Mouse (Mus musculus) testis, postnatal 14 days (tissue): ENCODE data around the gene Thop1.
A peak's percentile ranks its signal among the peaks of the same experiment; 100 is the strongest.
"Not testable (repeated sequence)": the region's sequence is repeated elsewhere in the genome, so short reads cannot be mapped to it uniquely, and the experiment has no call there.

Experiments
- DNase-seq: peaks from one replicate; pipeline ENCODE4 v3.0.0; 2021; ENCODE audit warnings: low spot score

The Thop1 gene

DNA sequence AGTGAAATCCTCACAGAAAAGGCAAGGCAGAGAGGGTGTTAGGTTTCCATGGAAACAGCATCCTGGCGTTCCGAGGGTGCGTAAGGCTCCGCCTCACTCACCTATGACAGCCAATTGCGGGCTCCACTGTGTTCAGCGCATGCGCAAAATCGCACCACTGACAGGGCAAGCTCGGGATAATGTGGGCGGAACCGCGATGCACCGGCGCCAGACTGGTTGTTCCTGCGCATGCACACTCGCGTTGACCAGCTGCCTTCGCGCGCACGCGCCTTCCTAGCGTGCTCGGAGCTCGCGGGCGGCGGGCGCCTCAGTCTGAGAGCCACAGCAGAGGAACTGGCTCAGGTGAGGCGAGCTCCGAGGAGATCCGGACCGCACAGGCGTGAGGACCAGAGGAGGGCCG, at the start of gene Thop1:
Gene Thop1, plus strand, starts transcription at position 200 of the 400 bp plus-strand sequence.
- peak; percentile 98 for DNase-seq

DNA sequence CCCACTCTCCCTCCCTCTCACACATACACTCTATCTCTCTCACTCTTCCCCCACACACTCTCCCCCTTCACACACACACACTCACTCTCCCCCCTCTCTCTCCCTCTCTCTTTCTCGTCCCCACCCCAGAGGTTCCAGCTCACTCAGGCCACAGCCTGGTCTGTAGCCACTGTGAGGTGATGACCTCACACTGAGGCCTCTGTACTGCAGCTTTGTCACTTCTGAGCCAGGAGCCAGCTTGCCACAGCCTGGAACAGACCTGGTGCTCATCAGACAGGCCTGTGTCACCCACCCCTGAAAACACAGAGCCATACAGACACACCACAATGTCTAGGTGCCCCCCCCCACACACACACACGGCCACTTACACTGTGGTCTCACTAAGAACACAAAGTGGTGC, 49.6 kb upstream of the Thop1 start:
- DNase-seq: no peak

DNA sequence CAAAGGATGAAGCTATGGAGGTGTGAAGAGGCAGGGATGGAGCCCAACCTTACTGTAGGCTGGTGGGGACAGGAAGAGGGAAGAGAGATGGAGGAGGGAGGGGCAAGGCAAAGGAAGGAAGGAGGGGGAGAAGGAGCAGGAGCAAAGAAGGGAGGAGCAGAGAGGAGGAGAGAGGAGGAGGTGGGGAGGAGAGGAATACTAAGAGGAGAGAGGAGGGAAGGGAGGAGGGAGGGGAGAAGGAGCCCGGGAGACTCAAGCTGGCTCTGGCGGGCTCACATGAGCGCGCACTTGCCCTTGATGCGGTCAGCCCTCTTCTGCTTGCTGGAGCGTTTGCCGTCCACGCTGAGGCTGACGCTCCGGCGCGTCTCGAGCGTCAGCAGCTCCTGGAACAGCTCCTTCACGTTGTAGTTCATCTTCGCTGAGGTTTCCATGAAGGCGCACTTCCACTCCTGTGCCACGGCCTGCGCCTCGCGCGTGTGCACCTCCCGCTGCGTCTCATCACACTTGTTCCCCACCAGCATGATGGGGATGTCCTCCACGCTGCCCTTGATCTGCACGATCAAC, 48.2 kb upstream of the Thop1 start:
- DNase-seq: no peak

DNA sequence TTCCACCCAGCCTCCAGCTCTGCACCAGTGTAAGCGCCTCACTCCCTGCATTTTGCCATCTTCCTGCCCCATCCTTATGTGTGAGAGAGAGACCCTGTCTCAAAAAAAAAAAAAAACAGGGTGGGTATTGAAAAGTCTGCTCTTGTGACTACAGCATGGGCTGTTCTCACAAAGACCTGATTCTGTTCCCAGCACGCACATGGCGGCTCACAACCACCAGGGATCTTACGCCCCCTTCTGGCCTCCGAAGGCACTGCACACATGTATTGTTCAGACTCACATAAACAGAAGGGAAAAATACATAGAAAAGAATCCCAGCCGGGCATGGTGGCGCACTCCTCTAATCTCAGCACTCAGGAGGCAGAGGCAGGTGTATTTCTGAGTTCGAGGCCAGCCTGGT, 47.1 kb upstream of the Thop1 start:
- peak; percentile 75 for DNase-seq

DNA sequence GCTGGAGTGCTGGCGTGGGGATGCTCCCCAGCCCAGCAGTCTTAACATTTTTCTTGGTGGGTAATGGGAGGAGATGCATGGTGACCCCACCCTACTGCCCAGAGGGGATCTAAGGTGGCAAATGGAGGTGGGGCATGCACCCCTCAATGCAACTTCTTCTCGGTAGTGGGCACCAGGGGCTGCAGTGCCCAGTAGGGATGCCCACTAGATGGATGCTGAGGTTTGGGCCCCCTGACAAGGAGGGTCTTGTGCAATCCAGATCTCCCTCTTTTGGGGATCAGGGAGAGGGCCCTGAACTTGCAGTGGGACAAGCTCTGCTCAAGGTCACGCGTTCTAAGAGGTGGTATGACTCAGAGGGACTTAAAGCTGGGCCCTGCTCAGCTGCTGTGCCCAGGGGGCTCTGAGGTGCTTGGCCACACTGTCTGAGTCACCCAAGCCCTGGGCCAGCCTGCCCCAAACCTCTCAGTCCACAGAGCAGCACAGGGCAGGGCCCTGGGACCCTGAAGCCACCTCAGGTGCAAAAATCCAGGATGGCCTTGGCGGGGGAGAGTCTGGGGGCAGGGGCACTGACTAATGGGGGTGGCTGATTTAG, 45.4 kb upstream of the Thop1 start:
- no peak for DNase-seq

DNA sequence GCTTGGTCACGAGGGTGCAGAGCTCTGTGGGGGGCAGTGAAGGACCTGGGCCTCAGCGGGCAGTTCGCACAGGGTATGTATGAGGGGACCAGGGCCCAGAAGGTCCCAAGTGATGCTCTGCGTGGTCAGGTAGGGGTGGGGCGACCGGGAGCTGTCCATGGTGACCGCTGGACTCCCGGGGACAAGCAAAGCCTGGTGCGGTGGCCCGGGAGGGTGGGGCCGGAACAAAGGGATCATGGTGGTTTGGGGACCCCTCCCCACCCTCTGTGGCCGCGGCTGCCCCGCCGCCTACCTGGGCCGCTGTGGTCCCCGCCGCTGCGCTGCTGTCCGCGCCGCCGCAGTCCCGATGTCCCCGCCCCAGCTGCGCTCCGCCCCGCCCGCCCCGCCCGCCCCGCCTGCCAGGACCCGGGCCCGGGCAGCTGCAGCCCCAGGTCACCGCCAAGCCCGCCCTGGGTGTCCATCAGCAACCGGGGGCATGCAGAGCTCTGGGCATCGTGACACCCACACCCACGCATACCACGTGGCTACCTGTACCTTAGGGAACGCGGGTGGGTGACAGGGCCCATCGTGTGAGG, 44.7 kb upstream of the Thop1 start:
- DNase-seq: no peak

DNA sequence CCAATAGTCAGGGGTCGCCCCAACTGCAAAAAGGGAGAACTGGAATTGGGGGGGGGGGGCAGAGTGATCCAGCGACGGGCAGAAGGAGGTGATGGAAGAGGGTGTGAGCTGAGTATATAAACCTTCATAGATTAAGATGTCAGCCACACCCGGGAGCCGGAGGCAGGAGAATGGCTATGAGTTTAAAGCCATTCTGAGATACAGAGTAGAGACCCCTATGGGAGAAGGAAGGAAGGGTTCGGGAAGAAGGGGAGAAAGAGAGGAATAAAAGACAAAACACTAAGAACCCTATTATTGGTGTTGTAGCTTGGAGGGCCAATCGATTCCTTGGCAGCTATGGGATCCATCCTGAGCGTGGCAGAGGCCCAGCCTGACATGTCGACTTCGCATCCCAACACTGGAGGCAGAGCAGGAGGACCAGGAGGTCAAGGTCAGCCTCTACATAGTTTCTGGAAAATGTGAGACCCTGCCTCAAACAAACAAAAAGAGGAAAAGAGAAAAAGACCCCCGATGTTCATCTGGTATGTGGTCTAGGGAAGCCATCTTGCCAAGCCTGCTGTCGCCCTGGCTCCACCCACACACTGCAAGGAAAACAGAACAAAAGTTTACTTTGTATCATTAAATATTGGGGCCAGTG, 44.1 kb upstream of the Thop1 start, which contains the start of gene Diras1:
Gene Diras1, minus strand, starts transcription at position 24 of the 637 bp plus-strand sequence.
- no peak for DNase-seq

DNA sequence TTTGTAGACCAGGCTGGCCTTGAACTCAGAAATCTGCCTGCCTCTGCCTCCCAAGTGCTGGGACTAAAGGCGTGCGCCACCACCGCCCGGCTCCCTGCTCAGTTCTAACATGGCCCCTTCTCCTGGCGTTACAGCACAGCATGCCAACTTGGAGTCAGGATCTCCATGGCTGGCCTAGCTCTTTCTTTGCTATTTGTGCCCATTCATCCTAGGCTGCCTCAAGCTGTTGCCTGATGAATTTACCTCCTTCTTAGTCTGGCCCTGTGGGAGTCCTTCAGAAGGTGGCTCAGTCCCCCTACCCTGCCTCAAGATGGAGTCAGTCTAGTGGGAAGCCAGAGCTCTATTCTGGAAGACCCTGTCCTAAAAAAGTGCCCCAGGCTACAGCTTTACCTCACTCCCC, 43.0 kb upstream of the Thop1 start:
- DNase-seq: no peak

DNA sequence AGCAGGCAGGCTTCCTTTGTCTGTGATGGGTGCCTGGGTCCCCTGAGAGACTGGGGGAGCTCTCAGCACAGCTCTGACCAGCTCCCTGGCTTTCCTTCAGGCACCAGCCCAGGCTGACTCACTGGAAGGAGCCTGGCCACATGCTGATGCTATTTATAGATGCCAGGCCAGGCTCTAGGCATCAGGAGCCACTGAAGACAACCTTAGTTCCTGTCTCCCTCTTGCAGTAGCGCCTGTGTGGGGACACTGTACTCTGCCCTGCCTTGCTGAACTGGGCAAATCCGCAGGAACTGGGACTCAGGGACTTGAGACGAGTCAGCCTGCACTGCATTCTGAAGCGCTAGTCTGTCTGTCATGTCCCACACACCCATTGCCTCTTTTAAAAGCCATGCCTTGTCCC, 42.5 kb upstream of the Thop1 start:
- no peak for DNase-seq

DNA sequence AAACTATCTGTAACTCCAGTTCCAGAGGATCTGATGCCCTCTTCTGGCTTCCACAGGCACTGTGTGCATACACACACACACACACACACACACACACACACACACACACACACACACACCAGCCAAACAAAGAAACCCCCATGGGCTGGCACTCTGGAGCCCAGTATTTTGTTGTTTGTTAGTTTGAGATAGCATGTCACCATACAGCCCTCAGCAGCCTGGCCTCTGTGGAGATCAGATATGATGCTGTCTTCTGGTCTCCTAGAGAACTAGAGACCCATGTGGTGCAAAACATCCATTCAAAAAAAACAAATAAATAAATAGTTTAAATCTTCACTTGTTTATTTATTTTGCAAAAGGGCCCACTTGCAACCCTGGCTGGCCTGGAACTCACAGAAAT, 41.6 kb upstream of the Thop1 start:
- DNase-seq: no peak

DNA sequence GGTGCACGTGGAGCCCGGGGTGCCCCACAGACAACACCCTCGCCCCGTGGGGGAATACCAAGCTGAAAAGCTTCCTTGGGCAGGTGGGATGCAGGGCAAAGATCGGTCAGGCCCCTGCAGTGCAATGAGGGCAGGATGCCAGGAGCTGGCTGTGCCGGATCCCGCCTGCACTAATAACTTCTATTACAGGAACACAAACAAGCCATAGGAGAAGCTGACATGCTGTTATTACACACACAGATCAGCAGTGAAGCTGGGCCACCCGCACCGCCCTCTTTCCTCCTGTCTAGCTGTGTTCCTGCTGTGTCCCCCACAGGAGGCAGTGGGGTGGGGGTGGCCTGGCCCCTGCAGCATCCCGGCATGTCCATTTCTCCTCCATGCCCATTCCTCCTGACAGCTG, 40.8 kb upstream of the Thop1 start:
- DNase-seq: no peak

DNA sequence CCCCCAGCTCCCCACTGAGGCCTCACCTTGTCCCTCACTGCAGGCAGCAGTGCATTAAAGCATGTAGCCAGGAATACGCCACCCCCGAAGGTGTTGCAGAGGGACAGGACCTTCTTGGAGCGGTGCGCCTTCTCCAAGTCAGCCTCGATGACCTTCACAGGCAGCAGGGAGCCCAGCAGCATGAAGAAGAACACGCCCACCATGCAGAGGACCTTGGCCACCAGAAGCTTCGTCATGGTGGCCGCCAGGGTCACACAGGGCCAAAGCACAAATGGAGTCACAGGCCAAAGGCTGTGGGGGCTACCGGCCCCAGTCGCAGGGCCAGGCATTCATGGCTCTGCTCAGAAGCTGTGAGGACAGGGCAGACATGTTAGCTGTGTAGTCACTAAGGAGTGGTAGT, 36.2 kb upstream of the Thop1 start:
- DNase-seq: no peak

DNA sequence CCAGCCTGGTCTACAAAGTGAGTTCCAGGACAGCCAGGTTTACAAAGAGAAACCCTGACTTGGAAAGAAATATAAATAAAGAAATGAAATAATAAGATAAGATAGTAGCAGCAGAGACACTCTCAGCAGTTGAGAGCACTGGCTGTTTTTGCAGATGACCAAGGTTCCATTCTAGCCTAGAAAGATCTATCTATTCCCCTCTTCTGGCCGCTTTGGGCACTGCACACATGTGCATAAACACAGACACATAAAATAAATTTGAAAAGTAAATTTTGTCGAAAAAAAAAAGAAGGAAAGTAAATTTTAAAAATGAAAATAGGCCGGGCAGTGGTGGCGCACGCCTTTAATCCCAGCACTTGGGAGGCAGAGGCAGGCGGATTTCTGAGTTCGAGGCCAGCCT, 33.6 kb upstream of the Thop1 start:
- no peak for DNase-seq

DNA sequence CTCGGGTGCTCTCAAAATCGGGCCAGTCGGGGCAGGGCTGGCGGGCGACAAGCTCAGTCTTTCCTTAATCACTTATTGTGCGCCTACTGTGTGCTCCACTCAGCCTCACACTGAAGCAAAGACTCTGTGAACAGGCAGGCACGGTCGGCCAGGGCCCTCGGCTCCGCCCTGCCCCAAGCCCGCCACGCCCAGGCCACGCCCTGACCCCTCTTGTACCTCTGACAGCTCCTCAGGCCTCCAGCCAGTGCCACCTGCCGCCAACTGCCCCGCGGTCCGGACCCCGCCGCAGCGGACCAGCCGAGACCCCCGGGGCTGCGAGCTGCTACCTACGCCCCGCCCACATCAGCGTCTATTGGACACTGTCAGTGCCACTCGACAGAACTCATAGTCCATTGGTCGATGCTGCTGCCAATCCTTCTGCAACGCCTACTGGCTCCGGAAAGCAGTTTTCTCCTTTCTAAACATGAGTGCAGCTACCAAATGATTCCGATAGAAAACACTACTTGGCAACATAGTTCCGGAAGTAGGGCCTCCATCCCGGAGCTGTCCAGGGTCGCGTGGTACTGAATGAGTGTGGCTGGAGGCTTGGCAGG, 32.8 kb upstream of the Thop1 start, which contains the start of gene Slc39a3:
Gene Slc39a3, minus strand, starts transcription at position 439 of the 593 bp plus-strand sequence.
- DNase-seq: peak; percentile 99

DNA sequence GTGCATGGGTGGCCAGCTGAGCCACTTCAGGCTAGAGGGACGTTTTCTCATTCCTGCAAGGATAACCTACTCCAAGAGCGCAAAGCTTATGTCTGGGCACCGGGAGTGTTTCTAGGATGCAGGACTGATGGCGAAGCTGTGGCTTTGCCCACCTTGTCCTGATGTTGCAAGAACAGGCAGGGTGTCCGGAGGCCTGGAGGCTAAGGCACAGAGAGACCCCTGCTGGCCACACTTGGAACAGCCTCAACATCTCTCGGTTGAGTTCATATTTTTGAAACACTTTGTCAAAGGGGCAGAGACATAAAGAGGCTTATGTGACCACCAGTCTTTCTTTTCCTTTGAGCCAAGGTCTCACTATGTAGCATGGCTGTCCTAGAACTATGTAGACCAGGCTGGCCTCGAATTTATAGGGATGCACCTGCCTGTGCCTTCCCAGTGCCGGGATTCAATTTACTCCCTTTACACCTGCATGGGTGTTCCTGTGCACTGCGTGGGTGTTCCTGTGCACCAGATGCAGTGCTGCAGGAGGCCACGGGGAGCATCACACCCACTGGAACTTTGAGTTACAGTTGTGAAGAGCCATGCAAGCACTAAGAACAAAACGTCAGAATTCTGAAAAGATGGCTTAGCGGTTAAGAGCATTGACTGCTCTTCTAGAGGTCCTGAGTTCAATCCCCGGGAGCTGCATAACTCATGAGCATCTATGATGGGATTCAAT, 28.2 kb upstream of the Thop1 start:
- DNase-seq: no peak

DNA sequence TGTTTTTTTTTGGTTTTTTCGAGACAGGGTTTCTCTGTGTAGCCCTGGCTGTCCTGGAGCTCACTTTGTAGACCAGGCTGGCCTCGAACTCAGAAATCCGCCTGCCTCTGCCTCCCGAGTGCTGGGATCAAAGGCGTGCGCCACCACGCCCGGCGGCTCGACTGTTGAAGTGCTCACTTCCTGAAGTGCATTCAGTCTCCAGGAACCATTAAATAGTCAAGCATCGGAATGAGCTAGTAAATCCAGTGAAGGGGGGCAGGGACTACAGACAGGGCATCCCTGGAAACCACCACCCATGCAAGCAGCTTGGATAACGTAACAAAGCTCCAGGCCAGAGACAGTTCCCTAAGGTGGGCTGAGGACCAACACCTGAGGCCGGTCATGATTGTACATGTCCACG, 24.6 kb upstream of the Thop1 start:
- not testable (repeated sequence) for DNase-seq

DNA sequence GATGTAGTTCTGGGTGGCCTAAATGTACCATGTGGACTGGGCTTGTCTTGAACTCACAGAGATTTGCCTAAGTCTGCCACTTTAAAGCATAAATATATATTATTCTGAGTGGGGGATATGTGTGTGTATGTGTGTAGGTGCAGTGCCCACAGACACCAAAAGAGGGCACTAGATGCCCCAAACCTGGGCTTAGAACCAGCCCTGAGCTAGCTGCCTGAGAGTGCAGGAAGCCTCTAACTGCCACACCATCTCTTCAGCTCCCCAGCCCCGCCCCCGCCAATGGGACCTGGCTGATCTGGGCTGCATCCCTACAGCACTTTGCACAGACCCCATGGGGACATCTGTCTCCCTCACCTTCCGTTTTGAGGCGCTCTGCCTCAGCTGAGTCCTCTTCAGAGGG, 19.2 kb upstream of the Thop1 start:
- no peak for DNase-seq

DNA sequence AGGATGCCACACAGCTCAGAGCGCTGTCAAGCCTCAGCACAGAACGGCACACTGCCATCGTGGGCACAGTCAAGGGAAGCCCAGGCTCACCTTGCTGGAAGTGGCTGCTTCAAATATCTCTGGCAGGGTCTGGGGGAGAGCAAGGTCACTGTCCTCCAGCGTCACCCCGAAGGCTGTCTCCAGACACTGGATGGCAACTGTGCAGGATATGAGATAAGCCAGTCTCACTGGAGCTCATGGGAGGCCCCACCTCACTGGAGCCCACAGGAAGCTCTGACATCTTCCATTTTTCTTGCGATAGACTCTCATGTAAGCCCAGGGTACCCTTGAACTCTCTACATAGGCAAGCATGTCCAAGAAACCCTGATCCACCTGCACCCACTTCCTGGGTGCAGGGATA, 18.7 kb upstream of the Thop1 start:
- no peak for DNase-seq

DNA sequence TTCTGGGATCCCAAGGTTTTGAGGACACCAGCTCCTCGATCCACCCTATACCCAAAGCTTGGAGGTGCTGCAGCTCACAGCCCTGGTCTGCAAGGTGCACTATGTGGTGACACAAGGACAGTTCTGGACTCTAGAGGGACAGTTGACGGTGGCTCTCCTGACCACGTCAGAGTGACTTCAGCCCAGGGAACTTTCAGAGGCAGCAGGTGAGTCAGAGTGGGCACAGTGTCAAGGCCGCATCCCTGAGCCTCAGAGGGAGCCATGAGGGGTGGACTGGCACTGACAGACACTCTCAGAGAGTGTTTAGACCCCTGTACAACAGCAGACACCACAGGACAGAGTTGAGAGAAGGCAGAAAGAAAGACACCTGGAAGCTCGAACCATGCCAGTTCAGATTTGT, 17.3 kb upstream of the Thop1 start:
- DNase-seq: no peak

DNA sequence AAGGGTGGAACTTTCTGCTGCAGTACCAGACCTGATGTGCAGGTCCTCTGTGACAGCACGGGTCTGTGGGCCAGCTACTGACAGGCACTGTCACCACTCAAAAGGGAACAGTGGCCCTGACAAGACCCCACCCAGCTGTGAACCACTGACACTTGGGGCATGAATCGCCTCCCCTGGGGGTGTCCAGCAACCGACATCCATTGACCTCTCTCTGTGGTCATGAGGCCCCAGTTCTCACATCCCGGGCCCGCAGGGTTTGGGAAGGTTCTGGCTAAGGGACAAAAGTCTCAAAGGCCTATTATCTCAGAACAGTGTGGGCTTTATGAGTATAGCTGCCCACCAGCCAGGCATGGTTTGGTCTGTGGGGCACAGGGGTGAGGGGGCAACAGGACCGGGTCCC, 14.7 kb upstream of the Thop1 start:
- DNase-seq: no peak

DNA sequence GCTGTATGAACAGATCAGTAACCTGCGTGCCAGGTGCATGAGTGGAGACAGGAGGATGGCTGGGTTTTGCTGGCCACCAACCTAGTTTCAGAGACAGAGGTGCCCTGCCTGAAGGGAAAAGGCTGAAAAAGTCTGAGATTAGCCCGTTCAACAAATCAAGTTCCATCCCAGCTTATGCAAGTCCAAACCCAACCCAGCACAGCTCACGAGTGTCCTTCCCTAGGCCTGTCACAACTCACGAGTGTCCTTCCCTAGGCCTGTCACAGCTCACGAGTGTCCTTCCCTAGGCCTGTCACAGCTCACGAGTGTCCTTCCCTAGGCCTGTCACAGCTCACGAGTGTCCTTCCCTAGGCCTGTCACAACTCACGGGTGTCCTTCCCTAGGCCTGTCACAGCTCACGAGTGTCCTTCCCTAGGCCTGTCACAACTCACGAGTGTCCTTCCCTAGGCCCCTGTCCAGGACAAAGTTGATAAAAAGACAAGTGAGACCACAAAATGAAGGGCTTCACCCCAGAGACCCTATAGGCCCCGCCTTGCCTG, 14.0 kb upstream of the Thop1 start:
- not testable (repeated sequence) for DNase-seq
